Mouse (Mus musculus) embryonic facial prominence, embryonic 15.5 days (tissue): ENCODE data around the gene Sec24d. TPM values are rescaled to one million over a fixed set of nuclear protein-coding genes. Genes with fewer than 3 reads are reported as not detected.
"Not testable (repeated sequence)": the region's sequence is repeated elsewhere in the genome, so short reads cannot be mapped to it uniquely, and the experiment has no call there.

Experiments used
- ATAC-seq: fragments of 200-750 bp; cut with Nextera tagmentation; 2 replicates; pipeline ENCODE4 v1.8.0; 2017; ENCODE audit warnings: low read depth, moderate TSS enrichment; ENCODE audit not compliant: insufficient number of reproducible peaks, low FRiP score, low TSS enrichment
- H3K27ac ChIP-seq: fragments of 300-500 bp; sonication (generic); replicated peaks from 2 replicates; pipeline ENCODE4 v1.5.1; 2015; ENCODE audit warnings: mild to moderate bottlenecking, inconsistent platforms
- H3K27me3 ChIP-seq: fragments of 300-500 bp; sonication (generic); 2 replicates; pipeline ENCODE4 v1.6.1; 2015; ENCODE audit warnings: inconsistent platforms
- H3K36me3 ChIP-seq: fragments of 300-500 bp; sonication (generic); 2 replicates; pipeline ENCODE4 v1.6.1; 2015; ENCODE audit warnings: mild to moderate bottlenecking, inconsistent platforms
- H3K4me1 ChIP-seq: fragments of 300-500 bp; sonication (generic); 2 replicates; pipeline ENCODE4 v1.6.1; 2015; ENCODE audit warnings: inconsistent platforms
- H3K4me2 ChIP-seq: fragments of 300-500 bp; sonication (generic); replicated peaks from 2 replicates; pipeline ENCODE4 v1.6.1; 2015; ENCODE audit warnings: mild to moderate bottlenecking, inconsistent platforms
- H3K4me3 ChIP-seq: fragments of 300-500 bp; sonication (generic); replicated peaks from 2 replicates; pipeline ENCODE4 v1.5.1; 2015; ENCODE audit warnings: mild to moderate bottlenecking, inconsistent platforms
- H3K9ac ChIP-seq: fragments of 300-500 bp; sonication (generic); 2 replicates; pipeline ENCODE4 v1.6.1; 2015; ENCODE audit warnings: inconsistent platforms
- H3K9me3 ChIP-seq: fragments of 300-500 bp; sonication (generic); replicated peaks from 2 replicates; pipeline ENCODE4 v1.6.1; 2016; ENCODE audit warnings: inconsistent platforms
- WGBS: fragments of 180-500 bp; shearing (Covaris S2); methylation state at CpG from one replicate; pipeline ENCODE4 v1.1.7; 2015; 5-methylcytosine and 5-hydroxymethylcytosine counted together
- polyA plus RNA-seq: library from polyadenylated mRNA; unstranded; fragments of >200 nt; fragmentation: Nextera tagmentation; extraction: Ambion mirVana; gene quantifications from 2 replicates; pipeline ENCODE4 v1.2.1, GENCODE M21; 2015

Gene Sec24d
- polyA plus RNA-seq, 1 experiment from 2014 or later, result 113 TPM

- peaks cover 43% of the 10 kb centered on the region for H3K36me3 ChIP-seq
- no peaks in the 10 kb centered on the region for H3K27me3 ChIP-seq
- no peaks in the 10 kb centered on the region; the same call in 1 of the 2 replicates for H3K4me1 ChIP-seq
- H3K4me2 ChIP-seq, result no peak overlapping the region
- no peak overlapping the region for H3K4me3 ChIP-seq
- 82% methylated on average over 2 of the region's 2 CpGs for WGBS
- H3K27ac ChIP-seq, result no peak overlapping the region
- ATAC-seq, result no peak
- no peaks in the 10 kb centered on the region for H3K9me3 ChIP-seq
- no peak overlapping the region for H3K9ac ChIP-seq
Observed at GRCm38 (mm10) chr3:123341049-123341448, 73.8 kb downstream of the Sec24d start.

GRCm38 (mm10) chr3:123343690-123344089, 76.4 kb downstream of the Sec24d start:
- Histone ChIP-seq H3K27ac (no peak overlapping the region), H3K4me1 (no peaks in the 10 kb centered on the region), H3K9me3 (no peaks in the 10 kb centered on the region), H3K27me3 (no peaks in the 10 kb centered on the region), H3K4me2 (no peak overlapping the region), H3K9ac (no peak overlapping the region), H3K36me3 (peaks cover 42% of the 10 kb centered on the region), H3K4me3 (no peak overlapping the region)
- no peak for ATAC-seq
- 65% methylated on average over 6 of the region's 6 CpGs for WGBS

- H3K9me3 ChIP-seq, result no peaks in the 10 kb centered on the region
- no peaks in the 10 kb centered on the region for H3K4me1 ChIP-seq
- no peak overlapping the region for H3K9ac ChIP-seq
- no peaks in the 10 kb centered on the region for H3K27me3 ChIP-seq
- ATAC-seq, result no peak
- peaks cover 70% of the 10 kb centered on the region for H3K36me3 ChIP-seq
- no peak overlapping the region for H3K4me3 ChIP-seq
- WGBS, result 81% methylated on average over 12 of the region's 12 CpGs
- H3K27ac ChIP-seq, result no peak overlapping the region
- H3K4me2 ChIP-seq, result no peak overlapping the region
Observed at GRCm38 (mm10) chr3:123348080-123348802, 81.0 kb downstream of the Sec24d start.

- Histone ChIP-seq H3K4me2 (no peak overlapping the region), H3K4me1 (no peaks in the 10 kb centered on the region), H3K4me3 (no peak overlapping the region), H3K27ac (no peak overlapping the region), H3K9ac (no peak overlapping the region), H3K36me3 (peaks cover 72% of the 10 kb centered on the region), H3K9me3 (no peaks in the 10 kb centered on the region), H3K27me3 (no peaks in the 10 kb centered on the region)
- no peak for ATAC-seq
- 80% methylated on average over 8 of the region's 8 CpGs for WGBS
Observed at GRCm38 (mm10) chr3:123350602-123351001, 83.3 kb downstream of the Sec24d start.

- H3K9me3 ChIP-seq, result no peaks in the 10 kb centered on the region
- no peak overlapping the region for H3K9ac ChIP-seq
- H3K36me3 ChIP-seq, result peaks cover 72% of the 10 kb centered on the region
- no peaks in the 10 kb centered on the region for H3K4me1 ChIP-seq
- H3K27ac ChIP-seq, result no peak overlapping the region
- no peak overlapping the region for H3K4me2 ChIP-seq
- no peak overlapping the region for H3K4me3 ChIP-seq
- 70% methylated on average over 2 of the region's 2 CpGs for WGBS
- no peaks in the 10 kb centered on the region for H3K27me3 ChIP-seq
- ATAC-seq, result no peak
Observed at GRCm38 (mm10) chr3:123351519-123351918, 84.3 kb downstream of the Sec24d start.

- H3K4me2 ChIP-seq, result no peak overlapping the region
- 62% methylated on average over 6 of the region's 6 CpGs for WGBS
- no peak overlapping the region for H3K27ac ChIP-seq
- no peaks in the 10 kb centered on the region for H3K4me1 ChIP-seq
- no peaks in the 10 kb centered on the region for H3K9me3 ChIP-seq
- no peak for ATAC-seq
- no peak overlapping the region for H3K9ac ChIP-seq
- no peaks in the 10 kb centered on the region for H3K27me3 ChIP-seq
- no peak overlapping the region for H3K4me3 ChIP-seq
- peaks cover 83% of the 10 kb centered on the region for H3K36me3 ChIP-seq
Observed at GRCm38 (mm10) chr3:123353183-123353582, 85.9 kb downstream of the Sec24d start.

GRCm38 (mm10) chr3:123353661-123354060, 86.4 kb downstream of the Sec24d start:
- Histone ChIP-seq H3K27me3 (no peaks in the 10 kb centered on the region), H3K4me3 (no peak overlapping the region), H3K4me1 (no peaks in the 10 kb centered on the region), H3K9ac (no peak overlapping the region), H3K27ac (no peak overlapping the region), H3K4me2 (no peak overlapping the region), H3K9me3 (no peaks in the 10 kb centered on the region), H3K36me3 (peaks cover 83% of the 10 kb centered on the region)
- WGBS, result 92% methylated on average over 12 of the region's 12 CpGs
- no peak for ATAC-seq

- no peak for ATAC-seq
- no peak overlapping the region for H3K4me2 ChIP-seq
- no peaks in the 10 kb centered on the region for H3K9me3 ChIP-seq
- no peaks in the 10 kb centered on the region for H3K27me3 ChIP-seq
- H3K9ac ChIP-seq, result no peak overlapping the region
- H3K4me3 ChIP-seq, result no peak overlapping the region
- 91% methylated on average over 9 of the region's 9 CpGs for WGBS
- H3K27ac ChIP-seq, result no peak overlapping the region
- H3K4me1 ChIP-seq, result no peaks in the 10 kb centered on the region
- peaks cover 83% of the 10 kb centered on the region for H3K36me3 ChIP-seq
Observed at GRCm38 (mm10) chr3:123354388-123354787, 87.1 kb downstream of the Sec24d start.

GRCm38 (mm10) chr3:123356377-123356991, 89.2 kb downstream of the Sec24d start:
- Histone ChIP-seq H3K27ac (no peak overlapping the region), H3K9me3 (no peaks in the 10 kb centered on the region), H3K4me3 (no peak overlapping the region), H3K27me3 (no peaks in the 10 kb centered on the region), H3K36me3 (peaks cover 82% of the 10 kb centered on the region), H3K4me2 (no peak overlapping the region), H3K4me1 (no peaks in the 10 kb centered on the region), H3K9ac (no peak overlapping the region)
- ATAC-seq, result no peak
- 79% methylated on average over 4 of the region's 4 CpGs for WGBS

- H3K4me3 ChIP-seq, H3K4me2 ChIP-seq, H3K27me3 ChIP-seq, ATAC-seq, H3K9ac ChIP-seq, H3K9me3 ChIP-seq, H3K4me1 ChIP-seq, H3K27ac ChIP-seq: not testable (repeated sequence)
- peaks cover 66% of the 10 kb centered on the region for H3K36me3 ChIP-seq
- WGBS, result 94% methylated on average over 2 of the region's 2 CpGs
Observed at GRCm38 (mm10) chr3:123366820-123367219, 99.6 kb downstream of the Sec24d start.

- peaks cover 44% of the 10 kb centered on the region for H3K36me3 ChIP-seq
- 71% methylated on average over 12 of the region's 12 CpGs for WGBS
- no peak for ATAC-seq
Observed at GRCm38 (mm10) chr3:123369161-123369560, 101.9 kb downstream of the Sec24d start.

GRCm38 (mm10) chr3:123370927-123371326, 103.7 kb downstream of the Sec24d start:
- 90% methylated on average over 5 of the region's 5 CpGs for WGBS
- Histone ChIP-seq H3K36me3 (peaks cover 37% of the 10 kb centered on the region), H3K9ac (no peak overlapping the region), H3K9me3 (no peaks in the 10 kb centered on the region), H3K27me3 (no peaks in the 10 kb centered on the region), H3K4me1 (no peaks in the 10 kb centered on the region), H3K27ac (no peak overlapping the region), H3K4me2 (no peak overlapping the region), H3K4me3 (no peak overlapping the region)
- no peak for ATAC-seq

More at GRCm38 (mm10) chr3:123369161-123369560, 101.9 kb downstream of the Sec24d start:
- H3K4me1 ChIP-seq, result no peaks in the 10 kb centered on the region
- no peak overlapping the region for H3K4me3 ChIP-seq
- H3K27ac ChIP-seq, result no peak overlapping the region
- no peak overlapping the region for H3K4me2 ChIP-seq
- no peak overlapping the region for H3K9ac ChIP-seq
- no peaks in the 10 kb centered on the region for H3K27me3 ChIP-seq
- no peaks in the 10 kb centered on the region for H3K9me3 ChIP-seq
